Mouse (Mus musculus) spleen, postnatal 4 days (tissue): ENCODE measurements around the gene Rhox9.
"Not testable (repeated sequence)": the region's sequence is repeated elsewhere in the genome, so short reads cannot be mapped to it uniquely, and the experiment has no call there.

ENCODE experiments used
- DNase-seq, 2 experiments: peaks; one replicate each; pipeline ENCODE4 v3.0.0; 2022; ENCODE audit warnings: low spot score in 2 of 2

Rhox9 gene

GRCm38 (mm10) chrX:37901670-37902069 is at the start of gene Rhox9:
Rhox9 (minus strand) TSS chrX:37901770.
- not testable (repeated sequence) for DNase-seq

GRCm38 (mm10) chrX:37916311-37916710 is 14.7 kb upstream of the Rhox9 start:
- no peak for DNase-seq

- no peak for DNase-seq
Observed at GRCm38 (mm10) chrX:37908581-37908980, 7.0 kb upstream of the Rhox9 start.

- DNase-seq, result no peak
Observed at GRCm38 (mm10) chrX:37903727-37904126, 2.2 kb upstream of the Rhox9 start.

GRCm38 (mm10) chrX:37897132-37897531 is 4.4 kb downstream of the Rhox9 start, which contains the start of gene Rhox7b:
Rhox7b (minus strand) TSS chrX:37897232.
- DNase-seq, result not testable (repeated sequence)

- no peak for DNase-seq
Observed at GRCm38 (mm10) chrX:37878844-37879243, 22.7 kb downstream of the Rhox9 start, which contains the start of gene Rhox8. Rhox8 (minus strand) TSS chrX:37878944.

- DNase-seq, result no peak
Observed at GRCm38 (mm10) chrX:37871641-37872040, 29.9 kb downstream of the Rhox9 start.
